Mouse (Mus musculus) embryo, embryonic 11 days (tissue): ENCODE data around the gene Ncbp1.
"Not testable (repeated sequence)": the region's sequence is repeated elsewhere in the genome, so short reads cannot be mapped to it uniquely, and the experiment has no call there.

Source experiments
- DNase-seq: peaks from one replicate; pipeline ENCODE4 v3.0.0-alpha.2; 2015

The Ncbp1 gene

GRCm38 (mm10) chr4:46130221-46130620, 8.2 kb upstream of the Ncbp1 start:
- peak; percentile 59 for DNase-seq

- DNase-seq = no peak
These were observed 6.6 kb upstream of the Ncbp1 start for GRCm38 (mm10) chr4:46131791-46132190.

- DNase-seq = peak; percentile 40
These were observed 655 bp upstream of the Ncbp1 start for GRCm38 (mm10) chr4:46137629-46138286.

GRCm38 (mm10) chr4:46144323-46144722, 5.9 kb downstream of the Ncbp1 start:
- DNase-seq = peak; percentile 12

- no peak for DNase-seq
These were observed 8.5 kb downstream of the Ncbp1 start for GRCm38 (mm10) chr4:46146881-46147280.

GRCm38 (mm10) chr4:46151903-46152544, 13.6 kb downstream of the Ncbp1 start:
- no peak for DNase-seq

GRCm38 (mm10) chr4:46164027-46164426, 25.6 kb downstream of the Ncbp1 start:
- DNase-seq = no peak

GRCm38 (mm10) chr4:46165831-46166230, 27.4 kb downstream of the Ncbp1 start:
- no peak for DNase-seq

- DNase-seq = no peak
These were observed 33.3 kb downstream of the Ncbp1 start for GRCm38 (mm10) chr4:46171761-46172160.

GRCm38 (mm10) chr4:46176313-46176712, 37.9 kb downstream of the Ncbp1 start:
- peak; percentile 11 for DNase-seq

GRCm38 (mm10) chr4:46177018-46177417, 38.6 kb downstream of the Ncbp1 start:
- DNase-seq = no peak

- no peak for DNase-seq
These were observed 39.1 kb downstream of the Ncbp1 start for GRCm38 (mm10) chr4:46177496-46177895.

GRCm38 (mm10) chr4:46181168-46181567, 42.8 kb downstream of the Ncbp1 start:
- DNase-seq = peak; percentile 64

- DNase-seq = no peak
These were observed 43.8 kb downstream of the Ncbp1 start for GRCm38 (mm10) chr4:46182181-46182580.

- no peak for DNase-seq
These were observed 47.0 kb downstream of the Ncbp1 start for GRCm38 (mm10) chr4:46185423-46185822.

- no peak for DNase-seq
These were observed 47.5 kb downstream of the Ncbp1 start for GRCm38 (mm10) chr4:46185890-46186289.

GRCm38 (mm10) chr4:46186466-46186865, 48.1 kb downstream of the Ncbp1 start:
- DNase-seq = no peak

- DNase-seq = not testable (repeated sequence)
These were observed 53.6 kb downstream of the Ncbp1 start for GRCm38 (mm10) chr4:46192011-46192410.

- peak; percentile 97 for DNase-seq
These were observed 57.5 kb downstream of the Ncbp1 start, which contains the start of gene Xpa for GRCm38 (mm10) chr4:46195781-46196487. Gene Xpa, minus strand, starts transcription at chr4:46196311.

- no peak for DNase-seq
These were observed 58.1 kb downstream of the Ncbp1 start for GRCm38 (mm10) chr4:46196513-46196912.

- no peak for DNase-seq
These were observed 59.7 kb downstream of the Ncbp1 start for GRCm38 (mm10) chr4:46198064-46198463.

GRCm38 (mm10) chr4:46201834-46202561, 63.6 kb downstream of the Ncbp1 start:
- DNase-seq = peak; percentile 87

- DNase-seq = peak; percentile 30
These were observed 64.2 kb downstream of the Ncbp1 start for GRCm38 (mm10) chr4:46202562-46203126.
